Mouse (Mus musculus) gastrocnemius, adult 18-20 months (tissue): Measurements from ENCODE around the gene Elavl4. TPM values are rescaled to one million over a fixed set of nuclear protein-coding genes. Genes with fewer than 3 reads are reported as not detected.

ENCODE experiments used
- DNase-seq: peaks from one replicate; pipeline ENCODE4 v3.0.0; 2021; ENCODE audit warnings: low spot score
- total RNA-seq, 2 experiments: library from RNA; stranded (reverse); gene quantifications; 2 replicates each; pipeline ENCODE4 v1.2.3; 2021

Elavl4 gene
- total RNA-seq, 2 experiments from 2014 or later: not detected

DNA sequence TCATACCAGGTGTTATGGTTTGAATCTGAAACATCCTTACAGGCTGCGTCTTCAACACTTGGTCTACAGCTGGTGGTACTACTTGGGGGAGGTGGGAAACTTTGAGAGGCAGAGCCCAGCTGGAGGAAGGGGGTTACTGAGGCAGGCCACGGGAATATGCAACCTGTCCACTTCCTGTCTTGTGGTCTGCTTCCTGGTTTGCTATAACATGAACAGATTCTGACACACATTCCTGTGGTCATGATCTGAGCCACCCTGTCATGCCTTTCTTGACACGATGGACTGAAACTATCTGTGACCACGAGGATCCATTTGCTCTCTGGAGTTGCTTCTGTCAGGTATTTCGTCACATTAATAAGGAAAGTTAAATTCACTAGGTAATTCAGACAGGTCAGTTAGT, 179.7 kb downstream of the Elavl4 start:
- no peak for DNase-seq

GRCm38 (mm10) chr4:110165217-110165616, 186.5 kb downstream of the Elavl4 start:
- no peak for DNase-seq

GRCm38 (mm10) chr4:110161600-110161999, 190.1 kb downstream of the Elavl4 start:
- no peak for DNase-seq

DNA sequence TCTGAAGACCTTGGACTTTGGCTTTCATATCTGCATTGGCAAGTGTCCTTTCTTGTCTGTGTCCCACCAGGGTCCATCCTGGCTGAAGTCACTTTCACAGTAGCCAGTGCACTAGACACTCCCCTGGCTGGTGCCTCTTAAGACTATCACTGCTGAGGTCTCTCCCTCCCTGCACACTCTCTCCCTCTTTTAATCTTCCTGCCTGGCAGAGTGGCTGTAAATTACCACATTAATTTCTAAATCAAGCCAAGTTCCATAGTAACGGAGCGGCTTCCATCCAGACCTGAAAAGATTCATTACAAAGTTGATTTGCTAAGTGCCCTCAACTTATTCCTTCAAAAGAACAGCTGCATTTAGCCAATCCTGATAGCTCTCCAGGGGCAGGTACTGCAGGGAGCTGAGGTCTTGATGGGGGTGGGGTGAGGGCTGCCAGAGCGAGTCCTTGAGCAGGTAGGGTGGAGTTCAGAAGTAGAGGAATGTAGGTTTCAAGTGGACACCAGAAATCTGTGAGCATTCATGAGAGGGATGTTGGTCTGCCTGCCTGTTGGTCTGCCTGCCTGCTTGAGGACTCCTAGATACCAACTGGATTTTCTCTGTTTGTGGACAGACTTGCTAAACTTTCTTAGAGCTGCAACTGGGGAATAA, 194.1 kb downstream of the Elavl4 start:
- no peak for DNase-seq

- DNase-seq: no peak
Observed at GRCm38 (mm10) chr4:110155954-110156353, 195.8 kb downstream of the Elavl4 start.

Other genes starting within 250 kb of the Elavl4 start
- gene Agbl4, start 45.8 kb upstream of the Elavl4 start, total RNA-seq: not detected